Mouse (Mus musculus): ENCODE results near the gene Klhl29. TPM values are rescaled to one million over a fixed set of nuclear protein-coding genes. Genes with fewer than 3 reads are reported as not detected.
A peak's percentile ranks its signal among the peaks of the same experiment; 100 is the strongest.

Klhl29 gene
- total and polyA plus RNA-seq, 2 experiments from 2014 or later: 2.7 to 8.2 TPM

DNA sequence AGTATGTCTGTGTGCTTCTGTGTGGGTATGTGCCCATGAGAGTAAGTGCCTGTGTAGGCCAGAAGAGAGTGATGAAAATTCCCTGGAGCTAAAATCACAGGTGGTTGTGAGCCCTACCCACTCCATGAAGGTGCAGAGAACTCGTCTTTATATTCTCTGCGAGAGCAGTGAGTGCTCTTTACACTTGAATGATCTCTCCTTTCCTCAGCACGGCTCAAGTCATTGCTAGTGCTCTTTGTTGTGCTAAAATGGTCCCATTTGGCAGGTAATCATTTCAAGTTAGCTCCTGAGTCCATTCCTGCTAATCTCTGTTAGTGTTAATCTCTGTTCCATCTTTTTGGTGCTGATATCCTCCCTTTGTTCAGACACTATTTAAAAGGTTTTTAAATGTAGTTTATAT is 307.9 kb downstream of the Klhl29 start:
- no peak overlapping the region for H3K4me2 ChIP-seq (ENCODE audit: low read depth)
- H3K9me3 ChIP-seq (ENCODE audit: low read length): no peaks in the 10 kb centered on the region
- TF ChIP-seq CTCF (IDR thresholded peaks at IDR 0.05; ENCODE audit: low read depth): no peak
- H3K27me3 ChIP-seq (ENCODE audit: insufficient read depth, low read length): no peaks in the 10 kb centered on the region
- DNase-seq: no peak
- H3K4me3 ChIP-seq (ENCODE audit: low read depth, low read length): no peak overlapping the region
- 36% methylated on average over 3 of the region's 3 CpGs for WGBS
- no peaks in the 10 kb centered on the region for H3K36me3 ChIP-seq (ENCODE audit: insufficient read depth)
- H3K9ac ChIP-seq: no peak overlapping the region
- 0 out of 2 replicates have a peak, but pooled peaks cover 2% of the 10 kb centered on the region for H3K4me1 ChIP-seq (ENCODE audit: insufficient read depth)
- H3K27ac ChIP-seq (ENCODE audit: low read depth, low read length): no peak overlapping the region
- no peak for ATAC-seq

DNA sequence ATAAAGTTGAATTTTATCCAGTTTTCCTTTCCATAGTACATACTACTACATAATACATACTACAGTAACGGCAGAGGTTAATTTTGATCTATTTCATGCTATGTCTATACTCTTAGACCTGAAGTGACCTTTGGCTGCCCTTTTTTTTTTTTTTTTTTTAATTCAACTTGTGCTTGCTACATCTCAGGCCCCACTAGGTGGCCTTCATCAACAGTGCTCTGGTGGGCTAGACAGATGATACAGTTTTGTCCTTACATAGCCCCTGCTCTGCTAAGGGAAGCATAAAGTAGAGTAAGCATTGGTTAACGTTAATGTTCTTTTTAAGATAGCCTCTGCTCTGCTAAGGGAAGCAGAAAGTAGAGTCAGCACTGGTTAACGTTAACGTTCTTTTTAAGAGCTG is 327.4 kb downstream of the Klhl29 start:
- Histone ChIP-seq H3K9me3 (ENCODE audit: low read length) (peaks cover 20% of the 10 kb centered on the region; the same call in 1 of the 2 replicates), H3K27ac (ENCODE audit: low read depth, low read length) (no peak overlapping the region), H3K4me3 (ENCODE audit: low read depth, low read length) (no peak overlapping the region), H3K27me3 (ENCODE audit: insufficient read depth, low read length) (no peaks in the 10 kb centered on the region), H3K4me1 (ENCODE audit: insufficient read depth) (no peaks in the 10 kb centered on the region), H3K9ac (no peak overlapping the region), H3K4me2 (ENCODE audit: low read depth) (no peak overlapping the region), H3K36me3 (ENCODE audit: insufficient read depth) (no peaks in the 10 kb centered on the region)
- WGBS: 97% methylated on average over 4 of the region's 4 CpGs
- ATAC-seq: no peak
- no peak for DNase-seq
- no peak for TF ChIP-seq CTCF (IDR thresholded peaks at IDR 0.05; ENCODE audit: low read depth)

DNA sequence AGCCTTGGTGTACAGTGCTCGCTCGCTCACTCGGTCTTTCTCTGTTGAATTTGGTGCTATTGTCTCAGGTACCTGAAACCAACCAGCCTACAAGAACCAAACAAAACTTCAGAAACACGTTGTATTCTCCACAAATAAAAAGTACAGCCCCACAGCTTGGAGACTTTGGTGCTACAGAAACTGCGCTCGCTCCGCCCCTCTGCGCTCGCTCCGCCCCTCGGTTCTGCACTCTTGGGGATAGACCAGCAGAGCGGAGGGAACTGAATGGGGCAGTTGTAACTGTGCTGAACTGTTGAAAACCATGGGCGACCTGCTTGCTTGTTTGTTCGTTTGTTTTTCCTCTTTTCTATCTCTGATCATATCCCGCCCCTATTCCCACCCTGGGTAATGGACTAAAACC is 331.3 kb downstream of the Klhl29 start:
- Histone ChIP-seq H3K27me3 (ENCODE audit: insufficient read depth, low read length) (no peaks in the 10 kb centered on the region), H3K9ac (no peak overlapping the region), H3K4me3 (ENCODE audit: low read depth, low read length) (no peak overlapping the region), H3K4me2 (ENCODE audit: low read depth) (no peak overlapping the region), H3K27ac (ENCODE audit: low read depth, low read length) (no peak overlapping the region), H3K36me3 (ENCODE audit: insufficient read depth) (peaks cover 4% of the 10 kb centered on the region), H3K4me1 (ENCODE audit: insufficient read depth) (no peaks in the 10 kb centered on the region), H3K9me3 (ENCODE audit: low read length) (no peaks in the 10 kb centered on the region)
- ATAC-seq (no peak), DNase-seq (no peak)
- TF ChIP-seq CTCF (IDR thresholded peaks at IDR 0.05; ENCODE audit: low read depth): no peak
- 87% methylated on average over 15 of the region's 15 CpGs for WGBS

DNA sequence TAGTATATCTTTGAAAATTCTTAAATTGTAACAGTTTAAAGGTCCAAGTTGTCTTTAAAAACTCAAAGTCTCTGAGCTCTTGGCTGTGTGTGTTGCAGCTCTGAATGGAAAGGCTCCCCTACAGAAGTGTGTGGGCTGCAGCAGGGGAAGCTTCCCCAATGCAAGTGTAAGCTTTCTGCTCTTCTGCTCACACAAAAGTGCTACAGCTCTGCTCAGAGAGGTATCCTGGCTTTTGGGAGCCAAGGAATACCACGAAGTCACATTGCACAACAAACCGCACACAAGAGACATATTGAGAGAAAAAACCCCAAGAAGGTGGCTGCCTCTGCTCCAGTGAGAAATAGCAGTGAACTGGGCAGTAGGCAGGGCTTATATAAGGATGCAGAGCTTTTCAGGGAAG is 337.5 kb downstream of the Klhl29 start:
- TF ChIP-seq CTCF (IDR thresholded peaks at IDR 0.05; ENCODE audit: low read depth): no peak
- Histone ChIP-seq H3K27ac (ENCODE audit: low read depth, low read length) (no peak overlapping the region), H3K9ac (no peak overlapping the region), H3K4me3 (ENCODE audit: low read depth, low read length) (no peak overlapping the region), H3K4me1 (ENCODE audit: insufficient read depth) (no peaks in the 10 kb centered on the region), H3K27me3 (ENCODE audit: insufficient read depth, low read length) (no peaks in the 10 kb centered on the region), H3K9me3 (ENCODE audit: low read length) (no peaks in the 10 kb centered on the region), H3K4me2 (ENCODE audit: low read depth) (no peak overlapping the region), H3K36me3 (ENCODE audit: insufficient read depth) (peaks cover 29% of the 10 kb centered on the region)
- WGBS: 95% methylated on average over 2 of the region's 2 CpGs
- no peak for ATAC-seq
- no peak for DNase-seq

DNA sequence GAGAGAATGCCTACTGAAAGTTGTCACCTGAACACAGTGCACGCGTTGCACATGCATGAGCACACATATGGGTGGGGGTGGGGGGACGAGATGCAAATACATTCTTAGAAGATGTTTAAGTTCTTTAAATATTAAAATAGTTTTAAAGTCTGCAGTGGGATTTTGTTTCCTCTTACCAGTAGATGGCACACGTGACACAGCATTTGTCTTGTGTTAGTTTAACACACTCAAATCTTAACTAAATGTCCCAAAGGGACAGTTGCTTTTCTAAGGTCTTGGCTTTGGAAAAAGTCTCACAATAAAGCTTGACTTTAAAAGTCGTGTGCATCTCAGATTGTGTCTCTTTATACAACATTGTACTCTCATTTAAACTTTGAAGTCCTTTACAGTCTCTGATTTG is 346.4 kb downstream of the Klhl29 start:
- Histone ChIP-seq H3K27ac (ENCODE audit: low read depth, low read length) (no peak overlapping the region), H3K4me3 (ENCODE audit: low read depth, low read length) (no peak overlapping the region), H3K4me1 (ENCODE audit: insufficient read depth) (no peaks in the 10 kb centered on the region), H3K27me3 (ENCODE audit: insufficient read depth, low read length) (no peaks in the 10 kb centered on the region), H3K36me3 (ENCODE audit: insufficient read depth) (peaks cover 16% of the 10 kb centered on the region; the same call in 1 of the 2 replicates), H3K9me3 (ENCODE audit: low read length) (no peaks in the 10 kb centered on the region), H3K9ac (no peak overlapping the region), H3K4me2 (ENCODE audit: low read depth) (no peak overlapping the region)
- ATAC-seq (0 out of 2 replicates have a peak, but pooled peaks have one; percentile 38), DNase-seq (peak; percentile 62)
- peak; percentile 64 for TF ChIP-seq CTCF (IDR thresholded peaks at IDR 0.05; ENCODE audit: low read depth)
- 78% methylated on average over 5 of the region's 5 CpGs for WGBS

Measured in forebrain, postnatal 0 days (tissue).